Mouse (Mus musculus) G1E-ER4 (cell line): ENCODE measurements around the gene Nkx2-1. TPM values are rescaled to one million over a fixed set of nuclear protein-coding genes. Genes with fewer than 3 reads are reported as not detected.

ENCODE experiments used
- GATA1 ChIP-seq: IDR thresholded peaks from one replicate; pipeline ENCODE4 v1.8.0; 2012; ENCODE audit warnings: low read length, inconsistent platforms
- polyA plus RNA-seq: library from polyadenylated mRNA; stranded (reverse); fragments of >175 nt; gene quantifications from 2 replicates; pipeline ENCODE4 v1.2.3, GENCODE M21; 2012

Nkx2-1 gene
- polyA plus RNA-seq, 1 experiment = not detected

DNA sequence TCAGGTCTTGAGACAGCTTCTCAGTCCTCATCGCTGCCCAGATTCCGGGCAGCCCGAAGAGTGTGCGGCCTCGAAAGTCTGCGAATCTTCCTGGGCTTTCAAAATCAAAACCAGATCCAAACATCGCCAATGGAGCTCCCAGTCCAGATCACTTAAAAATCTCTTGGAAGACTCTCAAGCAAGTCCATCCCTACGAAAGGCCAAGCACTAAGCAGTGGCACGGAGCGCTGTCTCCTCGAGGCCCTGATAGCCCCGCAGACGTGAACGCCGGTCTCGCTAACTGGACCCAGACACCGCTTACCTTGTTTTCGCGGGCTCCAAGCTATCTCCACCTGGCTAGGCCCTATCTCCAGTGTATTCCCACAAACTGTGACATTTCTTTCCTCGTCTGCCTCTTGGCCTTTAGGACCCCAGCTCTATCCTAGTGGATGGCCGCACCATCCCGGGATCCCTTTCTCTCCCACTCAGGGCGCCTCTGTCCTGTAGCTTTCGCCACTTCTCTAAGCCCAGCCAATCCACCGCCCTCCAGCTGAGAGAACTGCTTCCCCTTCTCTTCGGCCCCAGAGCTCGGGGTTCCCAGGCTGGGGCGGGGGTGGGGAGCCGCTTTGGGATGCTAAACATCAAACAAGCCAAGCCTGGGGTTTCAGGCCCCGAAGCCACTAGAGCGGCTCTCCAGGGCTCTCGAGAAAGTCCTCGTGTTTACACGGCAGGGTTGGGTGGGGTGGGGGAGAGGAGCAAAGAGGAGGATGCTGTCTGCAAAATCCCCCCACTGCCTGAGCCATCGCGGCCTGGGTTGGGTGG, 7.6 kb downstream of the Nkx2-1 start:
- no peak for TF ChIP-seq GATA1

GRCm38 (mm10) chr12:56528034-56528570, 8.6 kb downstream of the Nkx2-1 start:
- TF ChIP-seq GATA1 = no peak

GRCm38 (mm10) chr12:56527071-56527470, 9.6 kb downstream of the Nkx2-1 start:
- no peak for TF ChIP-seq GATA1

GRCm38 (mm10) chr12:56524201-56524600, 12.5 kb downstream of the Nkx2-1 start:
- no peak for TF ChIP-seq GATA1

DNA sequence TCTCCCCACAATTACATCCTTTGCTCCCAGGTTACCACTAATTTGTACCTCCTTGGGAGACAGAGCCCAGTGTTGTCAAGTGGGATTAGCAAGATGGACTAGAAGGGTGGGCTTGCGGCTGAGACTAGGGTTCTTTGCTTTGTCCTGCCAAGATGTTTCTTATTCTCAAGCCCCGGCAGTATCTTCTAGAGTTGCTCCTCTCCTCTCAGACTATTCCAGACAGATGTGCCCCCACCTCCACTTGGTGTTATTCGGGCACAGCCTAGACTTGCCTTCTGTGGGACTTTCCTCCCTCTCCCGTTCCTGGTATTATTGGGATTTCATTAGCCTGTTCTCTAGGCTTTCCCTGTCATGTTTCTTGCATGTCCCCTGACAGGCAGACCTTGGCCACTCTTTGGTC, 14.5 kb downstream of the Nkx2-1 start:
- no peak for TF ChIP-seq GATA1

DNA sequence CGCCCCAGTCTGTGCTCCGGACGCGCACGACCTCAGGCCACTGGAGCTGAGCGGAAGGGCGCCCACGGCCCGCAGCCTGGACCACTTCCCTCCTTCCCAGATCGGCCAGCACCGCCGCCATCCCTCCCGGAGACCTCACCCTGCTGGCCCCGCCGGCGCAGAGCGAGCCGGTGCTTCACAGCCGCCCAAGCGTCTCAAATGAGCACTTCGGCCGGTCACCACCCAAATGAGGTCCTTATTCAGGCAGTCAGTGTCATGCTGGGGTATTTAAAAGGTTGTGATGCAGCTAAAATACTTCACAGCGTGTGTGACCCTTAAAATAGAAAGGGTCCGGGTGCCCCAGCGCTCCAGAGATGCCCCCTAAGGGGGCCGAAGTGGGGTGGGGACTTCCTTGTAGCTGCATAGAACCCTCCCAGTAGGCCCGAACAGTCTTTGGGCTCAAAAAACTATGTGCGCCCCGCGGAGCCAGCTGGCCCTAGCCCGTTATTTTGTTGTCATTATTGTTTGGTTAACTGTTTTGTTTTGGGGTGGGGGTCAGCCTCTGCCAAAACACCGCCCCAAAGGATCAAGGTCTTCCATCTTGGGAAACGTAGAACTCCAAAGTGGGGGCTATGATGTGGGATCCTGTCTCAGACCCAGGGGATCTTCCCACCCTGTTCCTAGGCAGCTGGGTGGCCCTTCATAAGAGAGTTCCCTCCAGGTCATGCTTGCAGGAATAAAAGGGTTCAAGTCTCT, 15.4 kb downstream of the Nkx2-1 start:
- no peak for TF ChIP-seq GATA1

DNA sequence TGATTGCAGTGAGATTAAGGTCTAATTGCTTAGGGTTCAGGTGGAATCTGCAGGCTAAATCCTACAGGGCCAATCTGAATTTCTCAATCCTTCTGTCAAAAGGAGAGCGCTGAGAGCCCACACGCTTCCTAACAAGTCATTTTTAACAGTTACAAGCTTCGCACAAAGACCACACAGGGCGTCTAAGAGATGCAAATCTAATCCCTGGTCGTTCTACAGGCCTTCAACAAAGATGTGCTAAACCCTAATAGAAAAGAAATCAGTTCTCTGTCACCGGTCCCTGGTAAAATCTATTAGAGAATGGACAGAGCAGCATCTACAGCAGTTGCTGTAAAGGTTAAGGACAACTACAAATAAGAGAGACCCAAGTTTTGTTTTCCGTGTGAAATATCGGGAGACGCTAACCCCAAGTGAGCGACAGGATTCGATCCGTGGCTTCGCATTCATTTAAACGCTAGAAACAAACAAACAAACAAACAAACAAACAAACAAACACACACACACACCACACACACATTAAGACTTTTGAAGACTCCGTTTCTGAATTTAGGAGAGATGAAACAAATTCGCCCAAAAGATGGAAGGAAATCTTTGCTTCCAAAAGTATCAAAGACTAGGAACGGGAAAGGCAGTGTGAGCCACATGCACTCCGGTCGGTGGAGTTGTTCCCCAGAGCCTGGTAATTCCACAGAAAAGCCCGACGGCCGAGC, 16.2 kb downstream of the Nkx2-1 start:
- no peak for TF ChIP-seq GATA1

DNA sequence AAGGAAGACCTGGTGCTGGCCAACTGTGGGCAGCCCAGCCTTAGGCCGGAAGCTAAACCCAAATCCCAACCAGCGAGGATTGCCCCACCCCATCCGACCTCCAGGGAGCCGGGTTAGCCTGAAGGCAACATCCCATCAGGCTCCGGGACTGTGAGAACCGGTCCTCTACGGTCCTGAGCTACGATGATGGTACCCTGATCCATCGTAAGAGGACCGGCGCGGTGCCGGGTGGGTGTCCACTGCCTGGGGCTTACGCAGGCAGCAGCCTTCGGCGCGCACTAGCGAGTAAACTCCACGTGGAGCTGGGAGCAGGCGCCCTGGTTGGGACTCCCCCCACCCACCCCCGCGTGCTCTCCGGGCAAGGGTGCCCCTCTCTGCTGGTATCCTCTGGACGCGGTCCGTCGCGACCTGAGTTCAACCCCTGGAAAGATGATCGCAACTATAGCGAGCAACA, 16.9 kb downstream of the Nkx2-1 start:
- TF ChIP-seq GATA1 = no peak

DNA sequence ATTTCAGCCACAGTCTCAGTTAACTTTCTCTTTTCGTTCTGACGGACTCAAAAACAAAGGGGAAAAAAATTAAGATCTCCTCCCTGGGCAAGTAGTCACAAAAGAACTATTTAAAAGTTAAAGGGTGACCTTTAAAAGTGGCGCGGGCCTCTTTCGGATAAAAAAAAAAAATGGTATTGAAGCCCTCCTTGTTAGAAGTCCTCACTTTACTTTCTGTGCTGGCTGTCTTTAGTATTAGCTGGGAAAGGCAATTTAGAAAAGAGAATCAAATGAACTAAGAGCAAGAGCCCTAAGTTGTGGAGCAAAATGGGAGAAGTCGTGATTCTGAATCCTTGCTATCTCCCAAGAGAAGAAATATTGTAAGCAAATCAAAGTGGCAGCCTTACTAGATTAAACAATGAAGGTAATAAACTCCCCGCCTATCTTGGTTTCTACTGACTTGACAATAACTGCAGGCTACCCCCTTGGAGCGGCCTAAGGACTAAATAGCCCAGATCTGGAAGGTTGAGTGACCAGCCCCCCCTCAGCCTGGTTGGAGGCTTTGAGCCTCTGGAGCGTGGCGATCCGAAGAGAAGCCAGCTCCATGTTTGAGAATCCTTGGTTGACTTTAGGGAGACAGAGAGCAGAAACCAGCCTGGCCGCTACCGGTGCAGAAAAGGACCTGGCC, 17.5 kb downstream of the Nkx2-1 start:
- no peak for TF ChIP-seq GATA1

DNA sequence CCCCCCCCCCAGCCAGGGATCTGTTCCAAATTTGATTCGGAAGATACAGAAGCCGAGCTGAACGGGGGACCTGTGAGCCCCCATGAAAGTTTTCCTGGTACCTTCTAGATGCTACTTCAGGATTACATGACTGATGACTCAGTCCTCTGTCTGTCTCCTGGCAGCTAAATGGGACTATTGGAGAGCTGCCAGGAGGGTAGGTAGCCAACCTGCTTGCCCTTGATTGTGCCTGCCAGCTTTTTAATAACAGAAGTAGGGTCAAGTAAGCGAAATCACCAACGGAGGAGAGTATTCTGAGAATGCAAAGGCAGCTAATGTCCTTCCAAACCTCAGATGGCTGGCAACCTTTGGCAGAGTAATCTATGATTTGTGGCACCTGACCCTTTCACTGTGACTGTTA, 18.5 kb downstream of the Nkx2-1 start:
- no peak for TF ChIP-seq GATA1

GRCm38 (mm10) chr12:56514831-56515230, 21.9 kb downstream of the Nkx2-1 start:
- no peak for TF ChIP-seq GATA1

DNA sequence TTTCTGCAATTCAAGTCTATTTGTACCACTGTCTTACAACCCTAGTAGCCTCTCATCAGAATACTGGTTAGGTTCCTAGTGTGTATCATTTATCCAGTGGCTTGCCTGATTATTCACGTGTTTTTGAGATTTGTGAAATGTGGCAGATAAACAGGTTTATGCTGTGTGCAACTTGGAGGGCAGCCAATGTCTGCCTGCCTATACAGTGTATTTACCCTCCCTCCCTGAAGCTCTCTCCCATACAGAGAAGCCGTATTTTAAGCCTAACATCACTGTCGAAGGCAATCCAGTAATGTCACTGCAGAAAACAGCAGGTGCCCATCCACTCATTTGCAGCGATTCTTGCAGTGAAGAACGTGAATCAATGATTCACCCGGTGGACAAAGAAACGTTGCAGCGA, 28.3 kb downstream of the Nkx2-1 start:
- no peak for TF ChIP-seq GATA1

DNA sequence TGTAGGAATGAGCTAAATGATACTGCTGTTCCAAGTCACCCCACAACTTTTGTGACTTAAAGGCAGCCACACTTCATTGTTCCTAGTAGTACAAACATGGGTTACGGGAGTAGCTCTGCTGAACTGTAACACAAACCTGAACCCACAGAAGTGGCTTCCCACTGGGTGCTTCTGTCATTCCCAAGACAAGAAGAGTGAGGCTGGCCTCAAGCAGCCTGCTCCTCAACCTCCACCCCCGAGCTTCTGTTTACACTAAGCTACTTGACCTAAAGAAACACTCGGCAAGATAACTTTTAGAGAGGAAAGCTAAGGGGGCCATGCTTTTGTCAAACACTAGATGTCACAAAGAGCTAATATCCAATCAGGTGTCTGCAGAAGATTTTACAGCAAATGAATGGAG, 49.7 kb downstream of the Nkx2-1 start:
- no peak for TF ChIP-seq GATA1

DNA sequence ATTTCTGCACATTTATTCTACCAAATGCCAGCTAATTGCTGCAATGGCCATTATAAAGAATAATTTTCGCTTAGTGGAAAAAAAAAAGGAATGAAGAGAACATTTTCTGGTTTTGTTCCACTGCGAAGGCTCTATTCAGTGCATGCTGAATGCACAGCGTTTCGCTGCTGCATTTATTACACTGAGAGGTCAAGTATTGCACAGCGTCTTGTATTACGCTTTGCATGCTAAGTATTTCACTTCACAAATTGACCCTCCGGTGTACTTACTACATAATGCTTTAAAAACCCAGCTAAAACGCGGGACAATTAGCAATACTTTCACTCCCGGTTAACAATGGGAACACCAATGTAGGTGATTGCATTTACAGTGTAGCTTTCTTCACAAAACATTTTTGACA, 54.1 kb downstream of the Nkx2-1 start:
- TF ChIP-seq GATA1 = no peak

Other genes starting within 250 kb of the Nkx2-1 start
- gene Mbip, start 191.0 kb downstream of the Nkx2-1 start, polyA plus RNA-seq = 7.3 and 13.3 TPM in 2 replicates
- not detected in 2 replicates for gene Nkx2-9, start 76.4 kb upstream of the Nkx2-1 start, polyA plus RNA-seq
- 0.44 and 0.54 TPM in 2 replicates for gene Pax9, start 154.9 kb upstream of the Nkx2-1 start, polyA plus RNA-seq